Mouse (Mus musculus): ENCODE results near the gene Dennd6a.
A peak's percentile ranks its signal among the peaks of the same experiment; 100 is the strongest.

DNA sequence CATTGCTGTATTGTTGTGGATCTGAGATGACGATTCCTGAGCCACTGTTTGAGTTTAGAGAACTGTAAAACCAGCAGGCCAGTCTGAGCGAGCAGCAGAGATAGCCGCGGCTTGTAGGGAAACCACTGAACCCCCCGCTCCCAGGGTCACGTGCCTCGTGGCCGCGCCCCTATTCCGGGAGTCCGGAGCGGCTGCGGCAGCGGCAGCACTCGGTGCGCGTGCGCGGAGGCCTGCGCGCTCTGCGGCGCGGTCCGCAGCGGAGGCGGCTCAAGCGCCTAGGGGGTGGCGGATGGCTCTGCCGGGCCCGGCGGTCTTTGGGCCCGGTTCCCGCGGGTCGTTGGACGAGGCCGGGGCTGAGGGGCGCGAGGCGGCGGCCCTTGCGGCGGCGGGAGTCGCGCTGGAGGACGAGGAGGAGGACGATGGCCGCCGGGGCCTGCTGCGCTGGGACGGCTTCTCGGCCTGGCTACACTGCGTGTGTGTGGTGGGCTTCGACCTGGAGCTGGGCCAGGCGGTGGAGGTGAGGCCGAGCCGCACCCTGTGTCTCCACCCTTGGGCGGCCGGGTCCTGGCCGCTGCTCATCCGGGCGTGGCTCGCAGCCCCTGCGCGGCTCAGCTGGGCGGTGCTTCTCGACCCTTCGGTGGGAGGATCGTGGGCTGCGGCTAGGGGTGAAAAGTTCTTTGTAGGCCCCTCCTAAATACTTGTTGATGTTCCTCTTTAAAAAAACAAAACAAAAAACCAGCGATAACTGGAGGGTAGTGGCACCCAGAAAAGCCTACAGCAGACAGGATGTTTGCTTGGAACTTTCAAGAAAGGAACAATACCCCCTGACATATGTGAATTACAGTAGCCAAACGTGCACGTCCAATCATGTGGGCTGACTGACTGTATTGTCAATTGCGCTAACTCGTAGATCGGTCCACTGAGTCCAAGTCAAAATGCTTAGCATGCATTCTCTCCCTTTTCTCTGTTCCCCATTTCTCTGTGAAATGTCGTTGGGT, 6.0 kb downstream of the Dennd6a start:
- TF ChIP-seq CTCF (IDR thresholded peaks at IDR 0.05; ENCODE audit: extremely low read depth, insufficient read depth, insufficient read length, insufficient replicate concordance) (no peak), POLR2A (IDR thresholded peaks at IDR 0.05; ENCODE audit: low read depth, low read length) (peak; percentile 89)

Measured in spleen, adult 2 months (tissue).